Mouse (Mus musculus): Measurements from ENCODE around the gene Numbl. TPM values are rescaled to one million over a fixed set of nuclear protein-coding genes. Genes with fewer than 3 reads are reported as not detected.
A peak's percentile ranks its signal among the peaks of the same experiment; 100 is the strongest.

The Numbl gene
- polyA plus RNA-seq, 1 experiment from 2014 or later, result 11.7 TPM

DNA sequence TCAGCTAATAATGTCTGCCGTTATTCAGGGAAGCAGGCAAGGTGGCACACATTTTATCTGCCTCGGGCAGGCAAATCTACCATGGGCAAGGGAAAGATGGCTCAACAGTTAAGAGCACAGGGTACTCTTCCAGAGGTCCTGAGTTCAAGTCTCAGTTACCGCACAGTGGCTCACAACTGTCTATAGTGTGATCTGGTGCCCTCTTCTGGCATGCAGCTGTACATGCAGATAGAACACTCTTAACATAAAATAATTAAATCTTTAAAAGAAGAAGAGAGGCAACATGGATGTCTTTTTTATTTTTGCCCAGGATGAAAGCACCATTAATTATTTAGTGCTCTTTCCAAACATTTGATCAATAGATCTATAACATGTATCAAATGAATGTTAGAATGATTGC lies 19.0 kb downstream of the Numbl start:
- H3K27ac ChIP-seq (ENCODE audit: low read length), result no peak overlapping the region
- no peak overlapping the region for H3K9ac ChIP-seq (replicated peaks; ENCODE audit: low read depth)
- H3K4me3 ChIP-seq (ENCODE audit: low read depth, low read length), result no peak overlapping the region
- no peaks in the 10 kb centered on the region for H3K9me3 ChIP-seq (ENCODE audit: low read length)
- H3K27me3 ChIP-seq (replicated peaks; ENCODE audit: insufficient read depth, low read length), result no peaks in the 10 kb centered on the region
- ATAC-seq (no peak), DNase-seq (ENCODE audit: low spot score) (peak; percentile 25)
- H3K4me1 ChIP-seq (ENCODE audit: insufficient read depth, low read depth, low read length), result no peaks in the 10 kb centered on the region
- H3K36me3 ChIP-seq (ENCODE audit: insufficient read depth, low read length), result peaks cover 23% of the 10 kb centered on the region
- H3K4me2 ChIP-seq (replicated peaks; ENCODE audit: low read depth, low read length), result no peak overlapping the region
- WGBS, result 90% methylated on average over 3 of the region's 3 CpGs
- peak; percentile 70 for TF ChIP-seq CTCF (IDR thresholded peaks at IDR 0.05)
- TF ChIP-seq EP300 (IDR thresholded peaks at IDR 0.05), result no peak

DNA sequence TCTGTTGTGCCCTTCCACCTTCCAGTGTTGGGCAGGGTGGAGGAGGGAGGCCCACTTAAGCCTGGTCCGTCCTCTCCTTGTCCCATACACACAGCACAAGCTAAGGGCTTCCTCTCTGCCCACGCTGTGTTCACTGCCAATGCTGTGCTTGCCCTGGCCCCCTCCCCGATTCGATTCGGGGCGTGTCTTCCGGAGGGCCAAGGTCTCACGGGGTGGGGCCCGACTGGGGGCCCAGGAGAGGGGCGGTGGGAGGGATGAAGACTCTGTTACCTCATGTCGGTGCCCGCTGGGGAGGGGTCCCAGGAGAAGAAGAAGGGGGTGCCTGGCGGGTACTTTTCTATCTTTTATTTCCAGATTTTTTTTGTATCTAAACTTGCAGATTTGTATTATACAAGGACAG lies 23.5 kb downstream of the Numbl start:
- no peaks in the 10 kb centered on the region for H3K27me3 ChIP-seq (replicated peaks; ENCODE audit: insufficient read depth, low read length)
- no peaks in the 10 kb centered on the region for H3K4me1 ChIP-seq (ENCODE audit: insufficient read depth, low read depth, low read length)
- no peak overlapping the region for H3K4me2 ChIP-seq (replicated peaks; ENCODE audit: low read depth, low read length)
- H3K36me3 ChIP-seq (ENCODE audit: insufficient read depth, low read length), result peaks cover 14% of the 10 kb centered on the region
- no peaks in the 10 kb centered on the region for H3K9me3 ChIP-seq (ENCODE audit: low read length)
- no peak for TF ChIP-seq EP300 (IDR thresholded peaks at IDR 0.05)
- no peak for TF ChIP-seq CTCF (IDR thresholded peaks at IDR 0.05)
- DNase-seq (ENCODE audit: low spot score), result no peak
- H3K4me3 ChIP-seq (ENCODE audit: low read depth, low read length), result no peak overlapping the region
- WGBS, result 62% methylated on average over 13 of the region's 13 CpGs
- no peak for ATAC-seq
- H3K27ac ChIP-seq (ENCODE audit: low read length), result no peak overlapping the region
- no peak overlapping the region for H3K9ac ChIP-seq (replicated peaks; ENCODE audit: low read depth)

DNA sequence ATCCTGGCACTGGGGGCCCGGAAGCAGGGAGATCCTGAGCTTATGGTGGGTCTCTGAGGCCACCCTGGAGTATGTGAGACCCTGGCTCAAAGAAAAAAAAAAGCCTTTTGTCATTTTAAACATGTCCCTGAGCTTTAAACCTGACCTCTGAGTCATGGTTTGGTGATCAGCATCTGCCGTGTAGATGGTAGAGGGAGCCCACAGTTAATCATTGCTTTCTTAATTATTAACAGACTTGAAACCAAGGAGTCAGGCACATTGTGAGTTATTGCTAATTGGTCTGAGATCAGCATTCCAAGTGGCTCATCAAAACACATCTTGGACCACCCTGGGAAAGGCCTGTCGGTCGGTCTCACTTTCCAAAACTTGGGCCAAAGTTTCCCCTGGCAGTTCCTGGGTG lies 24.0 kb downstream of the Numbl start:
- Histone ChIP-seq H3K9ac (replicated peaks; ENCODE audit: low read depth) (no peak overlapping the region), H3K27me3 (replicated peaks; ENCODE audit: insufficient read depth, low read length) (no peaks in the 10 kb centered on the region), H3K9me3 (ENCODE audit: low read length) (no peaks in the 10 kb centered on the region), H3K4me3 (ENCODE audit: low read depth, low read length) (no peak overlapping the region), H3K4me2 (replicated peaks; ENCODE audit: low read depth, low read length) (no peak overlapping the region), H3K36me3 (ENCODE audit: insufficient read depth, low read length) (peaks cover 14% of the 10 kb centered on the region; the same call in 1 of the 2 replicates), H3K27ac (ENCODE audit: low read length) (no peak overlapping the region), H3K4me1 (ENCODE audit: insufficient read depth, low read depth, low read length) (no peaks in the 10 kb centered on the region)
- WGBS, result 69% methylated on average over 4 of the region's 4 CpGs
- TF ChIP-seq CTCF (IDR thresholded peaks at IDR 0.05) (no peak), EP300 (IDR thresholded peaks at IDR 0.05) (no peak)
- ATAC-seq, result no peak
- no peak for DNase-seq (ENCODE audit: low spot score)

DNA sequence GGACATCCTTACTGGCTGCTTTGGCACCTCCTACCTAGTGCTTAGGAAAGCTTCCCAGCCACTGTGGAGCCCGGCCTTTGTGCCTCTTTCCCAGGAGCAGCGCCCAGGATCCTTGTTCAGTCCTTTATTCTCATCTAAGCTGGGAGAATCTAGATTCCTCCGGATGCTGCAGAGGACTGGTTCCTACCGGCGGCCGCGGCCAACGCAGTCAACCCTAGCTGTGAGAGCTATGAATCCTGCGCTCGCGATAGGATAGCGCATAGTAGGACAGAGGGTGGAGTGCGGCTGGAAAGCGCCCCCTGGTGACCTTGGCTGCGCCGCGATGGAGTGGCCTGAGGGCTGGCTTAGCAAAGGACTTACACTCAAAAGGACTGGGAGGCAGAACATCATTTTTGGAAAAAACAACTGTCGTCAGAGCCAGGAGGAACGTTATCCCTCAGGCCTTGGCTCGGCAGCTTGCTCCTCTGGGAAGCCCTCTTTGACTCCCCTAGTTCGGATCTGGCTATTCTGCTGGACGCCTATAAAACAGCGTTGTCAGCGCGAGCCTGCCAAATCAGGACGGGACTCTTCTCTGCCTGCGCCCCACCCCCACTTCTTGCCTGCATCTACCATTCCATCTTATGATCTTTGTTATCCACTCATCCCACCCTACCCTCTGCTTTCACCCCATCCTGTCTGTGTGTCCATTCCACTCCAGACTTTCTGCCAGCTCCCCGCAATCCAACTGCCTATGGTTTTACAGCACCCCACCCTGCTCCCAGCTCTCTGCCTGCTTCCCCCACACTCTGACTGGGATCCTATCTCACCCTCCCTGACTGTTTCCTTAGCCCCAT lies 26.8 kb downstream of the Numbl start:
- Histone ChIP-seq H3K27me3 (replicated peaks; ENCODE audit: insufficient read depth, low read length) (no peaks in the 10 kb centered on the region), H3K9me3 (ENCODE audit: low read length) (no peaks in the 10 kb centered on the region), H3K4me3 (ENCODE audit: low read depth, low read length) (no peak overlapping the region), H3K36me3 (ENCODE audit: insufficient read depth, low read length) (peaks cover 8% of the 10 kb centered on the region; the same call in 1 of the 2 replicates), H3K9ac (replicated peaks; ENCODE audit: low read depth) (no peak overlapping the region), H3K27ac (ENCODE audit: low read length) (no peak overlapping the region), H3K4me1 (ENCODE audit: insufficient read depth, low read depth, low read length) (no peaks in the 10 kb centered on the region), H3K4me2 (replicated peaks; ENCODE audit: low read depth, low read length) (no peak overlapping the region)
- 5% methylated on average over 28 of the region's 28 CpGs for WGBS
- ATAC-seq (peak; percentile 69), DNase-seq (ENCODE audit: low spot score) (peak; percentile 27)
- peak; percentile 58 for TF ChIP-seq CTCF (IDR thresholded peaks at IDR 0.05)
- TF ChIP-seq EP300 (IDR thresholded peaks at IDR 0.05), result no peak

DNA sequence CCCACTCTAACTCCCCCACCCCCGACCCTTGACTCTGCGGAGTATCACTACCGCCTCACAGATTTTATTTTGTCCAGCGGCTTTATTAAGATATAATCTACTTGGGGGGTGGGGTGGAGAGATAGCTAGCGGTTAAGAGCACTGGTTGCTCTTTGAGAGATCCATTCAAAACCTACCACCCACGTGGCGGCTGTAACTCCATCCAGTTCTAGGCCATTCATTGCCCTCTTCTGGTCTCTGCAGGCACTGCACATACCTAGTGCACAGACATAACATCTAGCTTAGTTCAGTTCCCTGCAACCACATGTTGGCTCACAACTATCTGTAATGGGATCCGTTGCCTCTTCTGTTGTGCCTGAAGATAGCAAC lies 27.4 kb downstream of the Numbl start:
- no peak overlapping the region for H3K9ac ChIP-seq (replicated peaks; ENCODE audit: low read depth)
- no peak overlapping the region for H3K27ac ChIP-seq (ENCODE audit: low read length)
- WGBS, result 6% methylated on average over 8 of the region's 8 CpGs
- TF ChIP-seq CTCF (IDR thresholded peaks at IDR 0.05) (peak; percentile 90), EP300 (IDR thresholded peaks at IDR 0.05) (no peak)
- H3K4me3 ChIP-seq (ENCODE audit: low read depth, low read length), result no peak overlapping the region
- peaks cover 4% of the 10 kb centered on the region; the same call in 1 of the 2 replicates for H3K36me3 ChIP-seq (ENCODE audit: insufficient read depth, low read length)
- H3K9me3 ChIP-seq (ENCODE audit: low read length), result no peaks in the 10 kb centered on the region
- H3K4me1 ChIP-seq (ENCODE audit: insufficient read depth, low read depth, low read length), result no peaks in the 10 kb centered on the region
- H3K4me2 ChIP-seq (replicated peaks; ENCODE audit: low read depth, low read length), result no peak overlapping the region
- DNase-seq (ENCODE audit: low spot score) (peak; percentile 87), ATAC-seq (peak; percentile 82)
- no peaks in the 10 kb centered on the region for H3K27me3 ChIP-seq (replicated peaks; ENCODE audit: insufficient read depth, low read length)

DNA sequence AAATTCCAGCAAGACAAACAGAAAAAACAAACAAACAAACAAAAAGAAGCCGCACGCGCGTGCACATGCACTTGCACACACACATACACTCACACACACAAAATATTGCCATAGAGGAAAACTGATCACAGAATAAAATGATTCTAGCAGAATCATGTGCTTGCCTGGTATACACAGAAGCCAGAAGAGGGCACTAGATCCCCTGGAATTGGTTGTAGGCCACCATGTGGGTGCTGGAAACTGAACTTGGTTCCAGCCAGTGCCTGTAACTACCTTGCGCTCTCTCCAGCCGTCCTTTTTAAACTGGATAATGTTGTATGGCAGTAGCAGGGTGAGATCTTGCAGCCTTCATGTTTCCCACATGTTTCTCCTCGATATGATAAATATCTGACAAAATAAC lies 30.5 kb downstream of the Numbl start:
- Histone ChIP-seq H3K4me2 (replicated peaks; ENCODE audit: low read depth, low read length) (no peak overlapping the region), H3K36me3 (ENCODE audit: insufficient read depth, low read length) (no peaks in the 10 kb centered on the region), H3K9me3 (ENCODE audit: low read length) (no peaks in the 10 kb centered on the region), H3K4me1 (ENCODE audit: insufficient read depth, low read depth, low read length) (no peaks in the 10 kb centered on the region), H3K9ac (replicated peaks; ENCODE audit: low read depth) (no peak overlapping the region), H3K27me3 (replicated peaks; ENCODE audit: insufficient read depth, low read length) (no peaks in the 10 kb centered on the region), H3K27ac (ENCODE audit: low read length) (no peak overlapping the region), H3K4me3 (ENCODE audit: low read depth, low read length) (no peak overlapping the region)
- DNase-seq (ENCODE audit: low spot score) (no peak), ATAC-seq (no peak)
- WGBS, result 90% methylated on average over 7 of the region's 7 CpGs
- TF ChIP-seq EP300 (IDR thresholded peaks at IDR 0.05), result no peak
- no peak for TF ChIP-seq CTCF (IDR thresholded peaks at IDR 0.05)

All from lung, postnatal 0 days (tissue).